Mouse (Mus musculus) embryonic facial prominence, embryonic 13.5 days (tissue): ENCODE results near the gene Elmo1. TPM values are rescaled to one million over a fixed set of nuclear protein-coding genes. Genes with fewer than 3 reads are reported as not detected.

ENCODE experiments used
- ATAC-seq: fragments of 200-750 bp; cut with Nextera tagmentation; 2 replicates; pipeline ENCODE4 v1.8.0; 2017; ENCODE audit warnings: low read depth; ENCODE audit not compliant: insufficient number of reproducible peaks, insufficient read depth, low FRiP score, low TSS enrichment
- H3K27ac ChIP-seq: fragments of 300-500 bp; sonication (generic); 2 replicates; pipeline ENCODE4 v1.5.1; 2015; ENCODE audit warnings: moderate library complexity, mild to moderate bottlenecking, inconsistent platforms
- H3K27me3 ChIP-seq: fragments of 300-500 bp; sonication (generic); 2 replicates; pipeline ENCODE4 v1.6.1; 2015; ENCODE audit warnings: mild to moderate bottlenecking, inconsistent platforms
- H3K36me3 ChIP-seq: fragments of 300-500 bp; sonication (generic); 2 replicates; pipeline ENCODE4 v1.6.1; 2015; ENCODE audit warnings: mild to moderate bottlenecking, inconsistent platforms
- H3K4me1 ChIP-seq: fragments of 300-500 bp; sonication (generic); 2 replicates; pipeline ENCODE4 v1.6.1; 2015; ENCODE audit warnings: inconsistent platforms
- H3K4me2 ChIP-seq: fragments of 300-500 bp; sonication (generic); 2 replicates; pipeline ENCODE4 v1.6.1; 2015; ENCODE audit warnings: moderate library complexity, mild to moderate bottlenecking, inconsistent platforms
- H3K4me3 ChIP-seq: fragments of 300-500 bp; sonication (generic); 2 replicates; pipeline ENCODE4 v1.5.1; 2015; ENCODE audit warnings: mild to moderate bottlenecking, inconsistent platforms
- H3K9ac ChIP-seq: fragments of 300-500 bp; sonication (generic); 2 replicates; pipeline ENCODE4 v1.6.1; 2015; ENCODE audit warnings: mild to moderate bottlenecking, inconsistent platforms
- H3K9me3 ChIP-seq: fragments of 300-500 bp; sonication (generic); 2 replicates; pipeline ENCODE4 v1.6.1; 2016; ENCODE audit warnings: inconsistent platforms
- WGBS: fragments of 180-500 bp; shearing (Covaris S2); methylation state at CpG from one replicate; pipeline ENCODE4 v1.1.7; 2015; ENCODE audit warnings: mixed read lengths; 5-methylcytosine and 5-hydroxymethylcytosine counted together
- polyA plus RNA-seq: library from polyadenylated mRNA; unstranded; fragments of >200 nt; fragmentation: Nextera tagmentation; extraction: Ambion mirVana; gene quantifications from 2 replicates; pipeline ENCODE4 v1.2.1, GENCODE M21; 2015

Gene Elmo1
- polyA plus RNA-seq, 1 experiment from 2014 or later, result 15.6 TPM

DNA sequence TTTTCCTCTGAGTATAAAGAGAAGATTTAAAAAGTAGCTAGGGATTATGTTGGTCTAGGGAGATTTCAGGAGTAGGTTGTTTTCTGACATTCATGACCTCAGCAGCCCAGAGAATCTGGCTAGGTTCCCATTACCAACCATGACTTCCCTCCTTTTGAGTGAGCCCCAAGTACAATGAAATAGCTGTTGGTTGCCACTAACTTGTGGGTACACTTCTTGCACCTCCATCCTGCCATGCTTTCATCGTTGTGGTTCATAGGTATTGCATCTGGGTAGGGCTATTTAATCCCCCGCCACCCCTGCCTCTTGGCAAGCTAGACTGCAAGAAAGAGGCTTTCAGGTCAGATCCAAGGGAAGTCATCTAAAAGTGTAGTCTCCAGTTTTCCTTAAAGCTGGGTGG is 262.2 kb downstream of the Elmo1 start:
- no peak overlapping the region for H3K4me3 ChIP-seq
- no peak overlapping the region for H3K9ac ChIP-seq
- H3K27ac ChIP-seq, result no peak overlapping the region
- H3K27me3 ChIP-seq, result no peaks in the 10 kb centered on the region
- H3K36me3 ChIP-seq, result no peaks in the 10 kb centered on the region
- H3K4me1 ChIP-seq, result no peaks in the 10 kb centered on the region
- 96% methylated on average over 2 of the region's 2 CpGs for WGBS
- H3K4me2 ChIP-seq, result no peak overlapping the region
- ATAC-seq, result no peak
- H3K9me3 ChIP-seq, result no peaks in the 10 kb centered on the region

DNA sequence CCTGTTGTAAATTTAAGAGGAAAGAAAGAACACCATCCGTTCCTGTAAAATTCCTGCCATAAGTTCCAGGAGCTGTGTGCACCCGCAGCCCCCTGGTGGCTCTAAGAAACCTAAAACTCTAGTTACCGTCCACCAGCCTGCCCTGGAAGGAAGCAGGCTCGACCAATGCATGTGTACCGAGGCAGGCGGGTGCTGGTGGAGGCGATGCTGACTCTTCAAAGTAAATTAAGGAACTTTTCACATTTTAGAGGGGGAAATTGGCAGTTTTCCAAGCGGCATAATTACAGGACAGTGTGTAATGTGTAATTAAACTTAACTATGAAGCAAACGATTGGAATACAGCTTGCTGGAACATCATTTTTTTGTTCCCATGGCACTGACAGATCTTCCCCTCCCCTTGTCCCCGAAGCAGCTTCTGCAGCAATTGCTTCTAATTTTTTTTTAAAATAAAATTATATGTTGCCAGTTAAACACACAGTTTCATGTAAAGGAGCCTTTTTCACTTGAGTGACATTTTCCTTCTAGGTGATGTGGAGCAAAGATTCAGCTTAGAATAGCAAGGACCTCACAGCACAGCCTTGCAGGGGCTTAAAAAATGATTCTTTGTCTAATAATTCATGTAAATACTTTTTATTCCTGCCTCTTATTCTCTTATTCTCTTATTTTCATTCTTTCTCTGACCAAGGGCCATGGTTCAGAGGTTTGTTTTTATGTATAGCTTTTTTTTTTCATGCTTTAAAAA is 263.6 kb downstream of the Elmo1 start:
- WGBS, result 37% methylated on average over 10 of the region's 10 CpGs
- Histone ChIP-seq H3K27ac (no peak overlapping the region), H3K4me1 (no peaks in the 10 kb centered on the region), H3K27me3 (no peaks in the 10 kb centered on the region), H3K9ac (no peak overlapping the region), H3K9me3 (no peaks in the 10 kb centered on the region), H3K4me2 (no peak overlapping the region), H3K36me3 (no peaks in the 10 kb centered on the region), H3K4me3 (no peak overlapping the region)
- ATAC-seq, result no peak

DNA sequence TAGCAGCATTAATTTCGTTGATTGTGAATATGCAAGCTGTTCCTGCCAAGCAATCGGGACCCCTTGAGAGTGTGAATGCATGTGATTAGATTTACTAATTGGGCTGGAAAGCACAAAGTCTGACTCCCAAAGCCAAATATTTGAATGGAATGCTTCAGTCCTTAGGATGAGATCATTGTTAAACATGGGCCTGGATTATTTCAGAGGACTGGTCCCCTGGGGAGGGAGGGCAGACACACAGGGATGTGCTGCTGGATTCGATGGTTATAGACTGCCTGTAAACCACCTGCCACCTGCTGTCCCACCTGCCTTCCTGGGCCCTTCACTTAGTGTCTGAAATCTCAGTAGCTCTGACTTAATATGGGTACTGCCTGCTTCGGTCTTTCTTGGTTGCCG is 264.2 kb downstream of the Elmo1 start:
- Histone ChIP-seq H3K27me3 (no peaks in the 10 kb centered on the region), H3K27ac (no peak overlapping the region), H3K4me3 (no peak overlapping the region), H3K36me3 (no peaks in the 10 kb centered on the region), H3K9ac (no peak overlapping the region), H3K9me3 (0 out of 2 replicates have a peak, but pooled peaks cover under 1% of the 10 kb centered on the region), H3K4me2 (no peak overlapping the region), H3K4me1 (no peaks in the 10 kb centered on the region)
- no peak for ATAC-seq
- WGBS, result 70% methylated on average over 5 of the region's 5 CpGs

DNA sequence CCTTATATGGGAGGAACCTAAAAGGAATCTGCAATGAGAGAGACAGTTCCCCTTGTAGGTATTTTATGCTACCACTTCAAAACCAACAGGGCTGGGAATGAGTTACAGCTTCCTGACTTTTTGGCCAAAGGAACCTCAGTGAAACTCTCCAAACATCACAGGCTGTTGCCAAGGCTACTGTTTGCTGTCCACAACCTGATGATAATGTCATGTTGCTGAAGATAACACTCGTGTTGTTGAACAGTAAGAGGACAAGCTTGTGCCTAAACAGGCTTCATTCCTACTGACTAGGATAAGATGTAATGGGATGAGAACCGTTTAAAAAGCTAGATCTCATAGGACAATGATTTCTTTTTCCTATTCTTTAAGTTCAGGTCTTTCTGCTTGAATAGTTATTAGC is 272.1 kb downstream of the Elmo1 start:
- Histone ChIP-seq H3K4me1 (no peaks in the 10 kb centered on the region), H3K9me3 (peaks cover 6% of the 10 kb centered on the region; the same call in 1 of the 2 replicates), H3K27ac (no peak overlapping the region), H3K9ac (no peak overlapping the region), H3K27me3 (no peaks in the 10 kb centered on the region), H3K36me3 (no peaks in the 10 kb centered on the region), H3K4me3 (no peak overlapping the region), H3K4me2 (no peak overlapping the region)
- no peak for ATAC-seq
- 67% methylated on average over 2 of the region's 2 CpGs for WGBS

DNA sequence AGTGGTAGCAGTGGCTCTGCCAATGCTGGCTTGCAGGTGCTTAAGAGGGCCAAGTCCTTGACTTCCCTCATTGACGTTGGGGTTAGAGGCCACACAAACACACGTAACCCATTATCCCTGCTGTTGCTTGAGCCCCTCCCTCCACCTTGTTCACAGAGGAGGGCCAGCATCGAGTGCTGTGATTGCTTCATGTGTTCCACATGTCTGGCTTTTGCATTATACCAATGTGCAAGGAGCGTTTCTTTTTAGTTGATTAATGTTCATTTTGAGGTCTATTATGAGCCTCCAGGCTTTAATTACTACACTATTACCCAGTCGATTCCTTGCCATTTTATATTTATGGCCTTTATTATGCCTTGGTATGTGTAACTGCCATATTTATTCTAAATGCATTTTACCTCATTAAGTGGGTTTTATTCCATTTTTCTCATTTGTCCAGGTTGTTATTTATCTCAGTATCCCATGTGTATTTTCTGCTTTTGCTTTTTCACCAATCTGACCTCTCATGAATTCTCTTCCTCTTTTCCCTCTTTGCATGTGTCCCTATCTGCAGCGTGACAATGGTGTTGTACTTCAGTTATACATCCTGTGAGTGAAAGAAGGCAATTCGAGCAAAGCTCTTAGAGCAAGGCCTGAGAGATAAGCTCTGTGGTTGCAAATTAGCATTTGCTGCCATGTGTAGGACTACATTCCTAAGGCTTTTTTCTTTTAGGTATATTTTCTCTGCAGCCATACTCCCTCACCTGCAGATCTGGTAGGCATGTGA is 275.6 kb downstream of the Elmo1 start:
- Histone ChIP-seq H3K9ac (no peak overlapping the region), H3K4me3 (no peak overlapping the region), H3K9me3 (no peaks in the 10 kb centered on the region), H3K27ac (no peak overlapping the region), H3K4me2 (no peak overlapping the region), H3K36me3 (no peaks in the 10 kb centered on the region), H3K27me3 (no peaks in the 10 kb centered on the region), H3K4me1 (no peaks in the 10 kb centered on the region)
- 47% methylated on average over 7 of the region's 7 CpGs for whole genome bisulfite sequencing
- no peak for ATAC-seq

DNA sequence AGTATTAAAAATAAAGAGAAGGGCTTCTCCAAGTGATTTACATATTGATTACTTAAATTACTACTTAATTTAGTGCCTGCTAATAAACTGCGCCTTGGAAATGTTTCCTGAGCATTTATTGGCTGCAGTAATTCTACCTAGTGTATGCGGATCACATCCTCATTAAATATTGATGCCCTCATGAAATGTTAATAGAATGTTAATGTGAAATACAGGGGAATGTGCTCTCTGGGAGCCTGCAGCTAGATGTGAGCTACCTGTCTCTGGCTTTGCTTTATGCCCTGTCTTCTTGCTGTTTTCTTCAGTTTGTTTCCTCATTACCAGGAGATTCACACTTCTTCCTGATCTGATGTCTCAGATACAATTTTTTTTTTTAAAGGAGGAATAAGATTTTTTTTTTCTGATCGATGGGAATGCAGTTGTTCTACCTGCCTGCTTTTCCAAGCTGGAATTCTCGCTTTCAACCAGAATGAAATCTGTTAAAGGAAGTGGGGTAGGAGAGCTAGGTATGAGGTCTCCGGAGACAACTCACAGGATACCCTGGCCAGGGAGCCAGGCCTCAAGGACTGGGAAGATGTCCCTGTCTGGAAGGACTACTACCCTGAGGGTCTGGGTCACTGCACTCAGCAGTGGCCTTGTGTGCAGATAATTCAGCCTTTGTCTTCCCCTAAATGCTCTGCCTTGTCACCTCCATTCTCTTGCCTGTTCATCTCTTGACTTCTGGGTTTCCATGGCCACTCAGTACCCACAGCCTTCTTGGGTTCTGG is 279.8 kb downstream of the Elmo1 start:
- ATAC-seq, result no peak
- Histone ChIP-seq H3K4me1 (no peaks in the 10 kb centered on the region), H3K27me3 (no peaks in the 10 kb centered on the region), H3K4me3 (no peak overlapping the region), H3K36me3 (no peaks in the 10 kb centered on the region), H3K4me2 (no peak overlapping the region), H3K9ac (no peak overlapping the region), H3K9me3 (no peaks in the 10 kb centered on the region), H3K27ac (no peak overlapping the region)
- WGBS, result 82% methylated on average over 5 of the region's 5 CpGs

DNA sequence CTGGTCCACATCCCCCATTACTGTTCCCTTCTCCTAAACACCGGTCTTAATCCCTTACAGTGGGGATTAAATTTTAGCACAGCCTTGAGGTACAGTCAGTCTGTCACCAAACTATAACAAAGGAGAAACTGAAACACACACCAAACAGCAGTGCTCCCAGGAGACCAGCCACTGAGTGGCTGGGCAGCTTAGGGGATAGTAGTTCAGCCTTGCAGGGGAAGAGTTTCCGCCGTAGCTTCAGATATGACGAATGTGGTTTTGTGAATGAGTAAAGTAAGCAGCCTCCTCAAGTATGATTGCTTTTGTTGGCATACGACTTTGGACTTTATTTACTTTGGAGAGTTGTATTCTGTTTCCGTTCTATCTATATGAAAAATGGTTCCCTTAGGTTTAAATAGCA is 281.1 kb downstream of the Elmo1 start:
- no peaks in the 10 kb centered on the region for H3K36me3 ChIP-seq
- H3K4me3 ChIP-seq, result no peak overlapping the region
- no peak overlapping the region for H3K9ac ChIP-seq
- H3K4me2 ChIP-seq, result no peak overlapping the region
- no peak overlapping the region for H3K27ac ChIP-seq
- H3K9me3 ChIP-seq, result no peaks in the 10 kb centered on the region
- H3K4me1 ChIP-seq, result no peaks in the 10 kb centered on the region
- 80% methylated on average over 6 of the region's 6 CpGs for WGBS
- no peak for ATAC-seq
- no peaks in the 10 kb centered on the region for H3K27me3 ChIP-seq

DNA sequence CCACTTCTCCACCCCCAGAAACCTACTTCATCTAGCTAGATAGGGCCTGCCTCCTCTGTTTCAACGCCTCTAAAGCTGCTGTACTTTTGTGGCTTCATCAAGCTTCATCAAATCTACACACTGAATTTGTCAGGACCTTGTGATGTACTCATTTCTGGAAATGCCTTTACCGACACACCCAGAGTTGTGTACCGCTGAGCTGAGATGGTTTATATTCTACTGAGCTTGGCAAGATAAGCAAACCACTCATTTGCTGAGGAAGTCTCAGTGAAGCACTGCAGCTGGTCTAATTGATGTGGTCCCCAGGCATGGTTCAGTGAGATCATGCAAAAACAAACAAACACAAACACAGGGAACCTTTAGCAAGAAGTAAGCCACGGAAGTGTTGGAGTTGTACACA is 281.9 kb downstream of the Elmo1 start:
- ATAC-seq, result no peak
- Histone ChIP-seq H3K36me3 (no peaks in the 10 kb centered on the region), H3K4me2 (no peak overlapping the region), H3K4me3 (no peak overlapping the region), H3K9me3 (no peaks in the 10 kb centered on the region), H3K27me3 (no peaks in the 10 kb centered on the region), H3K4me1 (no peaks in the 10 kb centered on the region), H3K27ac (no peak overlapping the region), H3K9ac (no peak overlapping the region)
- 77% methylated on average over 4 of the region's 4 CpGs for WGBS

DNA sequence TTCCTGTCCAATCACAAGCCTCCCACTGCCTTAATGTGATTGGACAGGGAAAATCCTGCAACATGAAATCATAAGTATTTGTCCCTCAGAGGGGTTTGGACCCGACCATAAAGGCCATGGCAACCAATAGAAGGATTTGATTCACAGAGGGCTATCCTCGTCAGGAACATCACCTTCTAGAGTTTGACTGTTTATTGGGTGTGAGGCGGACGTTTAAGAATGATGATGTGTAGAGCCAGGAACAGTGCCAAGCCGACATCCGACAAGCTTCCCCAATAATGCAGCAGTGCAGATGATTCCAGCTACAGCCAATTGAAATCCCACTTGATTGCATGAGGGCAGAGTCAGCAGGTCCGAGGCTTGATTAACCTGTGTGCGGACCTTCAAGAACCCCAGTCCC is 288.5 kb downstream of the Elmo1 start:
- no peaks in the 10 kb centered on the region for H3K9me3 ChIP-seq
- H3K36me3 ChIP-seq, result no peaks in the 10 kb centered on the region
- H3K9ac ChIP-seq, result no peak overlapping the region
- no peaks in the 10 kb centered on the region for H3K27me3 ChIP-seq
- H3K4me3 ChIP-seq, result no peak overlapping the region
- H3K27ac ChIP-seq, result no peak overlapping the region
- no peak for ATAC-seq
- H3K4me2 ChIP-seq, result no peak overlapping the region
- WGBS, result 85% methylated on average over 8 of the region's 8 CpGs
- H3K4me1 ChIP-seq, result no peaks in the 10 kb centered on the region

DNA sequence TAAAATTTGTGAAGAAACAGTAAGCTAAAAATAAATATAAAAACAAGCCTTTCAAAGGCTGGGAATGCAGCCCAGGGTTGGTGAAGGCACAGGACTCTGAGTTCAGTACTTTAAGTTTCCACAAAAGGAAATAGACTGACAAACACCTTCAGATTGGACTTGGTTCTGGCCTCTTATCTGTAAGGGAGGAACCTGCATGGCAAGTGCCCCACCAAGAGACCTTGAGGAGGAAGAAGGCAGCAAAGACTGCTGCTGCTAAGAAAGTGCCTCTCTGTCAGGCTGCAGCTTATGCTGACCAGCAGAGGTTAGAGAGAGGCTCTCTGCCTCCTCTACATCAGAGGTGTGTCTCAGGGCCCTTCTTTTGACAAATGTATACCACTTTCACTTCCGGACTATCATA is 293.5 kb downstream of the Elmo1 start:
- H3K4me3 ChIP-seq, result no peak overlapping the region
- no peaks in the 10 kb centered on the region for H3K4me1 ChIP-seq
- no peak overlapping the region for H3K4me2 ChIP-seq
- no peaks in the 10 kb centered on the region for H3K27me3 ChIP-seq
- WGBS, result 97% methylated on average over 1 of the region's 1 CpGs
- H3K27ac ChIP-seq, result no peak overlapping the region
- H3K9ac ChIP-seq, result no peak overlapping the region
- H3K9me3 ChIP-seq, result no peaks in the 10 kb centered on the region
- ATAC-seq, result no peak
- no peaks in the 10 kb centered on the region for H3K36me3 ChIP-seq

DNA sequence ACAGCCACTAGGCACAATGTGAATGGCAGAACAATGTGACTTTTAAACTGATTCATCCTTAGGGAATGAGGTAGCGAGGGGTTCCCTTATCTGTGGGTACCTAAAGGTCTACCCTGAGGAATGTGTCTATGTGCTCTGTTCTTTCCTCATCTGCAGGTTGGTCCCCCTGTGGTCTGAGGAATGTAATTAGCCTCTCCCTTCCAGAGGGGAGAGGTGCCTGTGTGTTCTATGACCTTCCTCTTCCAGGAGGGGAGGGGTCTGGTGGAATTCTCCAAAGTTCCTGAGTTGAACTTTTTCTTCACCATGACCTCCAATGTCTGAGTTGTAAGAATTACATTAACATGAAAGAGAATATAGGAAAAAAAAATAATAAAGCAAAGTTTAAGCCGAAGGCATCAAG is 294.4 kb downstream of the Elmo1 start:
- H3K27ac ChIP-seq, result no peak overlapping the region
- H3K36me3 ChIP-seq, result no peaks in the 10 kb centered on the region
- no peak overlapping the region for H3K4me3 ChIP-seq
- no peaks in the 10 kb centered on the region for H3K9me3 ChIP-seq
- no peak overlapping the region for H3K4me2 ChIP-seq
- H3K4me1 ChIP-seq, result no peaks in the 10 kb centered on the region
- 78% methylated on average over 2 of the region's 2 CpGs for WGBS
- no peak overlapping the region for H3K9ac ChIP-seq
- H3K27me3 ChIP-seq, result no peaks in the 10 kb centered on the region
- no peak for ATAC-seq

DNA sequence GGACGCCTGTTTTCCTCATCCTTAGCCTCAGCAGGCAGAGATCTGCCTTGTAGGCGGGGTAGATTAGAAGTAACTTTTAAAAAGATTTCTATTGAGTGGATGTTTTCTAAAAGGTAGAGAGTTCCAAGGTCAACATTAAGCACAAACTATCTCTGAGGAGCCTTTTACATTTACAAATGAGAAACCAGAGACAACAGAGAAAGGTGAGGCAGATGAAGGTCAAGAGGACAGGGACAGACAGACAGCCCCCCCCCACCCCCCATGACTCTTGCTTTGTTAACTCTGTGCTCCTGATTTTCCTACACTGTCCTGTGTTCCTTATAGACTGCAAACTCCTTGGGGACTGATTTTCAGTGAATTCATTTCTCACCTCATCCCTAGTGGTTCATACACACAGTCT is 295.0 kb downstream of the Elmo1 start:
- Histone ChIP-seq H3K27me3 (no peaks in the 10 kb centered on the region), H3K4me3 (no peak overlapping the region), H3K27ac (no peak overlapping the region), H3K36me3 (no peaks in the 10 kb centered on the region), H3K9me3 (no peaks in the 10 kb centered on the region), H3K9ac (no peak overlapping the region), H3K4me1 (no peaks in the 10 kb centered on the region), H3K4me2 (no peak overlapping the region)
- WGBS, result 62% methylated on average over 2 of the region's 2 CpGs
- no peak for ATAC-seq
